Mouse (Mus musculus): Measurements from ENCODE around the gene 9330161L09Rik. TPM values are rescaled to one million over a fixed set of nuclear protein-coding genes. Genes with fewer than 3 reads are reported as not detected.
"Not testable (repeated sequence)": the region's sequence is repeated elsewhere in the genome, so short reads cannot be mapped to it uniquely, and the experiment has no call there.

Gene 9330161L09Rik
- polyA plus RNA-seq (2014; fragmentation: Nextera tagmentation; extraction: Ambion mirVana): 0.24 and 0.67 TPM in 2 replicates

DNA sequence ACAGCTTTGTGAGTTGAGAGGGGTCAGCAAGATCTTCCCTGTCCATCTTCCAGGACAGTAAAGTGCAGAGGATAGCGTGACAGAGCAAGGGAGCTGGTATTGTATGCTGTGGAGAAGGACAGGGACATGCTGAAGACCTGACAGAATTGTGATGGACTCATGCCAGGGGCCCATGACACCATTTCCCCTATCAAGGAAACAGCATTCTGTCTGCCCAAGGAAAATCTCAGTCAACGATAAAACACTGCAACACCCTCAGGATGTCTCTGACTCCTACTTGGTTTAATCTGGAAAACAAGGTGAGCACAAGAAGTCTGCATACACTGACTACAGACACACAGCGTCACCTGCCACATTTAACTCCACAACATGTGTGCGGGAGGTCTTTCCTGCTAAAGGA, at the start of gene 9330161L09Rik:
9330161L09Rik (minus strand) TSS at position 101 of the 400 bp plus-strand sequence.
- 92% methylated on average over 4 of the region's 4 CpGs for WGBS
- no peak within 1 kb of the TSS for H3K4me3 ChIP-seq (ENCODE audit: low read depth, low read length)
- H3K36me3 ChIP-seq (ENCODE audit: control insufficient read depth, insufficient read depth, low read length): peaks cover 92% of the 10 kb centered on the region

DNA sequence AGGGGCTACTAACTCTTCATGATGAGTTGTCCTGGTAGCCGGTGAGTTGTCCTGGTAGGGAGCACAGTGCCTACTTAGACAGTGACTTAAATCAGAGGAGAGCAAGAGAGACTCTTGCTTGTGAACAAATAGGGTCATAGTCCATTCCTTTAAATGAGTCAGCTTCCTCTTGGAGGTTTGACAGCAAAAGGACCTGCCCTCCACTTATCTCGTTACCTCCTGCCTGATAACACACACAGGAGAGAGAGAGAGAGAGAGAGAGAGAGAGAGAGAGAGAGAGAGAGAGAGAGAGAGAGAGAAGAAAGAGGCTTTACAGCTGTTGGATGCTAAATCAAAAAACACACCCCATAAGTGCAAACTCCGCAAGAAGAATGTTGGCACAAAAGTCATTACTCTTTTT, 49.5 kb upstream of the 9330161L09Rik start, which contains the start of gene Ifi27l2b:
Ifi27l2b (minus strand) TSS at position 84 of the 400 bp plus-strand sequence.
- Histone ChIP-seq H3K27ac (ENCODE audit: low read depth) (no peak within 1 kb of the TSS), H3K4me1 (replicated peaks; ENCODE audit: control insufficient read depth, insufficient read depth, low read length) (no peaks in the 10 kb centered on the region), H3K9me3 (ENCODE audit: control insufficient read depth, low read length) (no peaks in the 10 kb centered on the region), H3K36me3 (ENCODE audit: control insufficient read depth, insufficient read depth, low read length) (no peaks in the 10 kb centered on the region), H3K4me2 (ENCODE audit: low read length) (no peak within 1 kb of the TSS), H3K27me3 (replicated peaks; ENCODE audit: control insufficient read depth, insufficient read depth, low read length) (no peaks in the 10 kb centered on the region), H3K9ac (ENCODE audit: low read length) (no peak within 1 kb of the TSS), H3K4me3 (ENCODE audit: low read depth, low read length) (no peak within 1 kb of the TSS)
- 63% methylated on average over 3 of the region's 3 CpGs for WGBS
- ATAC-seq (replicated peaks; ENCODE audit: low FRiP score, low TSS enrichment, low read depth): peak; percentile 80
- no peak for DNase-seq (ENCODE audit: low spot score)

More for the DNA sequence above, at the start of gene 9330161L09Rik:
- Histone ChIP-seq H3K27me3 (replicated peaks; ENCODE audit: control insufficient read depth, insufficient read depth, low read length) (no peaks in the 10 kb centered on the region), H3K27ac (ENCODE audit: low read depth) (no peak within 1 kb of the TSS), H3K4me1 (replicated peaks; ENCODE audit: control insufficient read depth, insufficient read depth, low read length) (no peaks in the 10 kb centered on the region), H3K9ac (ENCODE audit: low read length) (no peak within 1 kb of the TSS), H3K4me2 (ENCODE audit: low read length) (no peak within 1 kb of the TSS), H3K9me3 (ENCODE audit: control insufficient read depth, low read length) (no peaks in the 10 kb centered on the region)
- ATAC-seq (replicated peaks; ENCODE audit: low FRiP score, low TSS enrichment, low read depth) (no peak), DNase-seq (ENCODE audit: low spot score) (no peak)

DNA sequence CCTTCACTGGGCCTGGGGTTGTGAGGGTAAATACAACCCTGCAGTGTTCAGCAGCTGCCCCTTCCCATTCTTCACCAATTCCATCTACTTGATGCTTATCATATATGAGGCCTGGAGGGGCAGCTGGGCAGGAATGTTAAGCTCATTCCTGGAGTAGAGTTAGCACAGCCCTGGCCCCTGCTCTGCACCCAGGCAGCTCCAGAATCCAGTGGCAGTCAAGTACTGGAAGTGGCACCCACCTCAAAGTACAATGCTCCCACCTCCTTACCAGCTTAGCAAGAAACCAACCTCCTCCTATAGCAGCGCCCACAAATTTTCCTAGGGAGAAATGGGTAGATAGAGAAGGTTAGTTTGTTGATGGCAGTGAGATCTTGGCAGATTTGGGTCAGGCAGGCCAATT, 49.1 kb upstream of the 9330161L09Rik start:
- not testable (repeated sequence) for H3K27me3 ChIP-seq (replicated peaks; ENCODE audit: control insufficient read depth, insufficient read depth, low read length); H3K36me3 ChIP-seq (ENCODE audit: control insufficient read depth, insufficient read depth, low read length); H3K27ac ChIP-seq (ENCODE audit: low read depth); H3K4me1 ChIP-seq (replicated peaks; ENCODE audit: control insufficient read depth, insufficient read depth, low read length); H3K4me2 ChIP-seq (ENCODE audit: low read length); DNase-seq (ENCODE audit: low spot score); H3K9me3 ChIP-seq (ENCODE audit: control insufficient read depth, low read length); H3K4me3 ChIP-seq (ENCODE audit: low read depth, low read length); ATAC-seq (replicated peaks; ENCODE audit: low FRiP score, low TSS enrichment, low read depth); H3K9ac ChIP-seq (ENCODE audit: low read length)
- no CpG with 5 or more reads among the region's 1 CpGs for WGBS

DNA sequence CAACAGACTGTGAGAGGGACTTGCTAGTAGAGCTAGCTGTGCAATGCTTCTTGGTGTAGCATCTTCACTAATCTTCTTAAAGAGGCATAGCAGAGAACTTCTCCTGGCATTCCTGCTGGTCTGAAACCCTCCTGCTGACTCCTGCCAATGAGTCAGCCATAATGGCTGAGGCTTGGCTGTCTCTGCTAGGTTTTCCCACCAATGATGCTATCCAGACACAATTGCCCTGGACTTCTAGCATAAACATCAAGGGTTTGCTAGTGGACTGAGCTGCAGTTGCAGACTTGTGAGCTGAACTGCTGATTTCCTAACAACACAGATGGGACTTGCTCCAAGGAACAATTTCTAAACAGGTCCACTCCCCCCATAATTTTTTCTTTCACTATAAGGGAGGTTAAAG, 45.7 kb upstream of the 9330161L09Rik start:
- no peaks in the 10 kb centered on the region for H3K9me3 ChIP-seq (ENCODE audit: control insufficient read depth, low read length)
- H3K27ac ChIP-seq (ENCODE audit: low read depth): no peak overlapping the region
- no peak overlapping the region for H3K4me2 ChIP-seq (ENCODE audit: low read length)
- DNase-seq (ENCODE audit: low spot score) (no peak), ATAC-seq (replicated peaks; ENCODE audit: low FRiP score, low TSS enrichment, low read depth) (0 out of 2 replicates have a peak, but pooled peaks have one; percentile 55)
- H3K27me3 ChIP-seq (replicated peaks; ENCODE audit: control insufficient read depth, insufficient read depth, low read length): no peaks in the 10 kb centered on the region
- no peak overlapping the region for H3K9ac ChIP-seq (ENCODE audit: low read length)
- no peaks in the 10 kb centered on the region for H3K4me1 ChIP-seq (replicated peaks; ENCODE audit: control insufficient read depth, insufficient read depth, low read length)
- H3K36me3 ChIP-seq (ENCODE audit: control insufficient read depth, insufficient read depth, low read length): no peaks in the 10 kb centered on the region
- H3K4me3 ChIP-seq (ENCODE audit: low read depth, low read length): no peak overlapping the region

DNA sequence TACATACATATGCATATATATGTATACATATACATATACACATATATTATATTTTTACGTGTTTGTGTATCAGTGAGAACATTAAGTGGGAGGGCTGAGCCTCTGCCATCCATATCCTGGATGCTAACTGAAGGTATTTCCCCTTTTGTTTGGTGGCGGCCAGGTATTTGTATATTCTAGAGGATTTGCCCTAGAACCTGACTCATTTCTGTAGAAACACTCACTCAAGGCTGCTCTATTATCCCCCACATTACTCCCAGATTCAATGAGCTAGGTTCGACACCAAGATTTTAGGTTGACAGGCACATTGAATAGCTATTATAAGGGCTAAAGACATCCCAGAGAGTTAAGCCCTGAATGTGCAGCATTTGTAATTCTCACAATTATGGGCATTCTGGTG, 37.4 kb upstream of the 9330161L09Rik start:
- no peak overlapping the region for H3K4me3 ChIP-seq (ENCODE audit: low read depth, low read length)
- no peak overlapping the region for H3K4me2 ChIP-seq (ENCODE audit: low read length)
- H3K36me3 ChIP-seq (ENCODE audit: control insufficient read depth, insufficient read depth, low read length): no peaks in the 10 kb centered on the region
- no peaks in the 10 kb centered on the region for H3K9me3 ChIP-seq (ENCODE audit: control insufficient read depth, low read length)
- 81% methylated on average over 3 of the region's 3 CpGs for WGBS
- DNase-seq (ENCODE audit: low spot score) (no peak), ATAC-seq (replicated peaks; ENCODE audit: low FRiP score, low TSS enrichment, low read depth) (no peak)
- H3K27me3 ChIP-seq (replicated peaks; ENCODE audit: control insufficient read depth, insufficient read depth, low read length): no peaks in the 10 kb centered on the region
- no peak overlapping the region for H3K9ac ChIP-seq (ENCODE audit: low read length)
- no peaks in the 10 kb centered on the region for H3K4me1 ChIP-seq (replicated peaks; ENCODE audit: control insufficient read depth, insufficient read depth, low read length)
- no peak overlapping the region for H3K27ac ChIP-seq (ENCODE audit: low read depth)

DNA sequence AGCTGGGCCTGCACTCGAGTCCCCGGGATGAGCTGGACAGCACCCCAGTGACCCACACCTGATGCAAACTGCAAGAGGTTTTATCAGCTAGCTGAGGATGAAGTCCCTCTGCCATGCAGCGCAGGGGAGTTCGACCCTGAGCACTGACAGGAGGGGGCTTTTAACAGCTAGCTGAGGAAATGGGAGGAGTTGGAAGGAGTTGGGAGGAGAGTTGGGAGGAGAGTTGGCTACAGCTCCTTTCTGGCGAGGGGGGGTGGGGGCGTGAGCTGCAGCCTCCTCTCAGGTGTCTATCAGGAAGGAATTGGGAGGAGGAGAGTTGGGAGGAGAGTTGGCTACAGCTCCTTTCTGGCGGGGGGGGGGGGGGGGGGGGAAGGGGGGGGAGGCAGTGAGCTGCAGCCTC, 36.6 kb upstream of the 9330161L09Rik start:
- not testable (repeated sequence) for H3K27me3 ChIP-seq (replicated peaks; ENCODE audit: control insufficient read depth, insufficient read depth, low read length); H3K9me3 ChIP-seq (ENCODE audit: control insufficient read depth, low read length); H3K9ac ChIP-seq (ENCODE audit: low read length); H3K4me1 ChIP-seq (replicated peaks; ENCODE audit: control insufficient read depth, insufficient read depth, low read length); H3K27ac ChIP-seq (ENCODE audit: low read depth); H3K4me3 ChIP-seq (ENCODE audit: low read depth, low read length); H3K36me3 ChIP-seq (ENCODE audit: control insufficient read depth, insufficient read depth, low read length); ATAC-seq (replicated peaks; ENCODE audit: low FRiP score, low TSS enrichment, low read depth); DNase-seq (ENCODE audit: low spot score); H3K4me2 ChIP-seq (ENCODE audit: low read length)
- 34% methylated on average over 6 of the region's 7 CpGs for WGBS

DNA sequence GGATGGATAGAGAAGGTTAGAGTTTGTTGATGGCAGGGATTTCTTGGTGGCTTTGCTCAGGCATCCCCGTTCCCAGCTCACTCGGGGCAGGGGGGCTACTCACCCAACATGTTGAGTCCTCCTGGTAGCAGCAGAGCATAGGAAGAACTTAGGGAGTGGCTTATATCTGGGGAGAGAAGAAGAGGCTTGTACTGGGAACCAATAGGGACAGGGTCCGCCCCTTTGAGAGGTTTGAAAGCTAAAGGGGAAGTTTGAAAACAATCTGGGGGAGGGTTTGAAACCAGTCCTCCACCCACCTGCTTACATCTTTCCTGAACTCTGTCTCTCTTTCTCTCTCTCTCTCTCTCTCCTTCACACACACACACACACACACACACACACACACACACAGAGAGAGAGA, 35.9 kb upstream of the 9330161L09Rik start, which contains the start of gene Ifi27l2a:
Ifi27l2a (minus strand) TSS at position 157 of the 400 bp plus-strand sequence.
- Histone ChIP-seq H3K4me2 (ENCODE audit: low read length) (no peak within 1 kb of the TSS), H3K9ac (ENCODE audit: low read length) (no peak within 1 kb of the TSS), H3K4me3 (ENCODE audit: low read depth, low read length) (no peak within 1 kb of the TSS), H3K36me3 (ENCODE audit: control insufficient read depth, insufficient read depth, low read length) (no peaks in the 10 kb centered on the region), H3K9me3 (ENCODE audit: control insufficient read depth, low read length) (no peaks in the 10 kb centered on the region), H3K4me1 (replicated peaks; ENCODE audit: control insufficient read depth, insufficient read depth, low read length) (no peaks in the 10 kb centered on the region), H3K27ac (ENCODE audit: low read depth) (no peak within 1 kb of the TSS), H3K27me3 (replicated peaks; ENCODE audit: control insufficient read depth, insufficient read depth, low read length) (no peaks in the 10 kb centered on the region)
- ATAC-seq (replicated peaks; ENCODE audit: low FRiP score, low TSS enrichment, low read depth): no peak
- 43% methylated on average over 3 of the region's 3 CpGs for WGBS
- no peak for DNase-seq (ENCODE audit: low spot score)

DNA sequence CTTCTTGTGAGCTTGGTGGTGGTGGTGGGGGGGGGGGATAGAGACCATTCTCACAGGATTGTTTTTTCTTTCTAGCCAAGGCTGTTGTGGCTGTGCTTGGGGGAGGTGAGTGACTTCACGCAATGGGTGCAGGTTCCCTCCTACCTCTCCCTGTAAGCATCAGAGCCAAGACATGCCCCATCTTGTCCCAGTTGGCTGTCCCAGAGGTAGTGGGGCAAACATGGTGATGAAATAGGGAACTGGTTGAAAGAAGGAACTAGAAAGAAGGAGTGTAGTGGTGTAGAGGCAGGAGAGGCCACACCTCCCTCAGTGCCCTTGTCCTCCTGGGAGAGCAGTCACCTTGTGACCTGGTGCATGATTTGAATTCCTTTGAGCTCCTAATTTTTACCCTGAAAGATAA, 30.0 kb upstream of the 9330161L09Rik start:
- H3K4me1 ChIP-seq (replicated peaks; ENCODE audit: control insufficient read depth, insufficient read depth, low read length): 0 out of 2 replicates have a peak, but pooled peaks cover 8% of the 10 kb centered on the region
- 100% methylated on average over 1 of the region's 1 CpGs for WGBS
- H3K36me3 ChIP-seq (ENCODE audit: control insufficient read depth, insufficient read depth, low read length): no peaks in the 10 kb centered on the region
- H3K4me3 ChIP-seq (ENCODE audit: low read depth, low read length): no peak overlapping the region
- no peak overlapping the region for H3K4me2 ChIP-seq (ENCODE audit: low read length)
- H3K9me3 ChIP-seq (ENCODE audit: control insufficient read depth, low read length): no peaks in the 10 kb centered on the region
- H3K27ac ChIP-seq (ENCODE audit: low read depth): no peak overlapping the region
- DNase-seq (ENCODE audit: low spot score): no peak
- H3K9ac ChIP-seq (ENCODE audit: low read length): no peak overlapping the region
- no peaks in the 10 kb centered on the region for H3K27me3 ChIP-seq (replicated peaks; ENCODE audit: control insufficient read depth, insufficient read depth, low read length)
- ATAC-seq (replicated peaks; ENCODE audit: low FRiP score, low TSS enrichment, low read depth): no peak

DNA sequence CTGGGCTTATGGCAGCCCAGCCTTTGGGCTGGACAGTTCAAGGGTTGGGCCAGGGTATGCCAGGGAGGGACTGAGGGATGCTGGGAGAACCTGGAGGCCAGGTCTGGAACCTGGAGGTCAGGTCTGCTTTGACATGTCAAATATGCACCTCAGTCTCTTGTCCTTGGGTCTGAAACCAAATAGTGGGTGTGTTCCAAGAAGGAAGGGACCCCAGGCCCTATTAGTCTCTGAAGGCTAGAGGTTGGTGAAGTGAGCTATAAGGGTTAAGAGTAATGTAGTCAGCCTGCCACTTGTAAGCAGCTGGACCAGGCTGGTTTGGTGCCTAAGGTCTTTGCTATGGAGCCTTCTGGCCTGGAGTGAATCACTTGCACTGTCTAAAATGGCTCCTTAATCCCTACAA, 27.2 kb upstream of the 9330161L09Rik start:
- H3K4me1 ChIP-seq (replicated peaks; ENCODE audit: control insufficient read depth, insufficient read depth, low read length): 0 out of 2 replicates have a peak, but pooled peaks cover 8% of the 10 kb centered on the region
- no peak overlapping the region for H3K4me3 ChIP-seq (ENCODE audit: low read depth, low read length)
- H3K36me3 ChIP-seq (ENCODE audit: control insufficient read depth, insufficient read depth, low read length): no peaks in the 10 kb centered on the region
- DNase-seq (ENCODE audit: low spot score) (no peak), ATAC-seq (replicated peaks; ENCODE audit: low FRiP score, low TSS enrichment, low read depth) (no peak)
- 0 out of 2 replicates have a peak overlapping the region, but pooled peaks have one; percentile 59 for H3K27ac ChIP-seq (ENCODE audit: low read depth)
- H3K27me3 ChIP-seq (replicated peaks; ENCODE audit: control insufficient read depth, insufficient read depth, low read length): no peaks in the 10 kb centered on the region
- H3K9ac ChIP-seq (ENCODE audit: low read length): no peak overlapping the region
- no peaks in the 10 kb centered on the region for H3K9me3 ChIP-seq (ENCODE audit: control insufficient read depth, low read length)
- peak overlapping the region; percentile 43 for H3K4me2 ChIP-seq (ENCODE audit: low read length)

Measured in intestine, embryonic 14.5 days (tissue).